Mouse (Mus musculus) regulatory T cell (primary cell): ENCODE data around the gene Anp32a.

Source experiments
- in situ Hi-C: fragments of 300-600 bp; cut with MboI, MseI; formaldehyde crosslinking; loops from one replicate; pipeline ENCODE4 v1.15.1; 2025; ENCODE audit warnings: high pct_unique_total_duplicates

Gene Anp32a

DNA sequence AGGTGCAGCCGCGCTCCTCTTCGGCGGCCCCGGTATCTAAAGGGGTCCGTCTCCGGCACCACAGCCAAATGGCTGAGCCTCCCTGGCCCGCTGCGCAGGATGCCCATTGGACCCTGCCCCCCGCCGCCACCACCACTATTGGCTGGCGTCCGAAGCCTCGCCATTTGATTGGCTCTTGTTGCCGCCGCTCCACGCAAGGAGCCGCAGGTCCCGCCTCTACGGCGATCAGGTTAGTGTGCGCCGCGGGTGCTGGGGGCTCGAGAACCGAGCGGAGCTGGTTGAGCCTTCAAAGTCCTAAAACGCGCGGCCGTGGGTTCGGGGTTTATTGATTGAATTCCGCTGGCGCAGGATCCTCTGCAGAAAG is at the start of gene Anp32a:
TSS of gene Anp32a (plus strand) at position 171 of the 364 bp plus-strand sequence.
- in situ Hi-C loops = loop anchor here (25.0 kb wide), 1 partner anchor 1329 kb away; no protein-coding TSS in a partner anchor

DNA sequence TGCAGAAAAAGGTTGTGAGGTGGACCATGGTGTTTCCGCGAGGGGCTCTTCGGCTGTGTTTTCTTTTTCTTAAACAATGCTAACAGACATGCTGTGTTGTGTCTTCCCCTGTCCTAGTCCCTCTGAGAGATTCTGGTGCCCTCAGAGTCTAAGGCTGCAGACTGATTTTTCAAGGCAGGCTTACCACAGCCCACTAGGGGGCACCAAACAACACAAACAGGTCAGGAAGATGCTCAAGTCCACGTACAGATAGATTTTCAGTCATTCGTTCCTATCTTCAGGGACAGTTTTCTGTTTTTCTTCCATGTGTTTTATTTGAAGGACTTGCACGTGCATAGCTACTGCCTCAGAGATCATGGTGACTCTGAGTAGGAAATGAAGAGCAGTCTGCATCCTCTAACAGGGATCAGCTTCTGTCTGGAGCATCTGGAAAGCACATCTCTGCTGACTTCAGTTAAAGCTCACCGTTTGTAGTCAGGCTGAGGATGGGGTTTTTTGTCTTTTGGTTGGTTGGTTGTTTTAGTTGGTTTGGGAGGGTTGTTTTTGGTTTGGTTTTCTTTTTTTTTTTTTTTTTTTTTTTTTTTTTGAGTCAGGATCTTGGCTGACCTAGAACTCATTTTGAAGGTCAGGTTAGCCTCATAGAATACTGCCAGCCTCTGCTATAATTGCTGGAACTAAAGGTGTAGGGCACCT is 45.9 kb upstream of the Anp32a start:
- in situ Hi-C loops = loop anchor here (5.0 kb wide), 3 partner anchors 37 to 257 kb away; no protein-coding TSS in a partner anchor

DNA sequence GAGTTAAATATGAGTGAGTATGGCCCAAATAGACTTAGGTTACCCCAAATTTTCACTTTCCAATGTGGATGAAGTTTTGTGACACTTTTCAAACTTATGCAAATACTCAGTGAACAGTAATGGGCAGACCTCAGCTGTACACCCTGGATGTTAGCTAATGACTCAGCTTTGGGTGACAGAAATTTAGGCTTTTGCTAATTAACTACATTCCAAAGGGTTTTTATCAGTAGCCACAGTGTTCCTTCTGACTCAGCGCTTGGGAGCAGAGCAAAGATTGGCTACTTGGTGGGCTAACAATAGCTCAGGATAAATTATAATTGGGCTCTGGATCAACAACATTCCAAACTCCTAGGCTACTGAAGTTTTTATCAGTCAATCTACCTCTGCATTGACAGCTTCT is 44.2 kb upstream of the Anp32a start:
- in situ Hi-C loops = loop anchor here (5.0 kb wide), 3 partner anchors 35 to 255 kb away; no protein-coding TSS in a partner anchor

DNA sequence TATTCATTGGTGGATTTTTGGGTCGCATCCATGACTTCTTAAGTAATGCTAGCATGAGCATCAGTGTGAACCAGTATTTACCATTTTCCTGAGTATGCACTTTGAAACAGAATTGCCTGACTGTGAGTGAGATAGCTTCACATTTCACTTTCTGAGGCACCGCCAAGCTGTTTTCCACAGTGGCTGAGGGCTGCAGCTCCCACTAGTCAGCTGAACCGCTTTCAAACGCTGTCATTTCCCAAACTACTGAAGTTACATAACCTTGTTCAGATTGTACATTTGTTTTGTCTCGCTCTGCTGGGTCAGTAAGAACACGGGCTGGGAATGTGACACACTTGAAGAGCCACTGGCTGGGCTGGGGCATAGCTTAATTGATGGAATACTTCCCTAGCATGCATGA is 25.5 kb upstream of the Anp32a start:
- in situ Hi-C loops = no loop called here

DNA sequence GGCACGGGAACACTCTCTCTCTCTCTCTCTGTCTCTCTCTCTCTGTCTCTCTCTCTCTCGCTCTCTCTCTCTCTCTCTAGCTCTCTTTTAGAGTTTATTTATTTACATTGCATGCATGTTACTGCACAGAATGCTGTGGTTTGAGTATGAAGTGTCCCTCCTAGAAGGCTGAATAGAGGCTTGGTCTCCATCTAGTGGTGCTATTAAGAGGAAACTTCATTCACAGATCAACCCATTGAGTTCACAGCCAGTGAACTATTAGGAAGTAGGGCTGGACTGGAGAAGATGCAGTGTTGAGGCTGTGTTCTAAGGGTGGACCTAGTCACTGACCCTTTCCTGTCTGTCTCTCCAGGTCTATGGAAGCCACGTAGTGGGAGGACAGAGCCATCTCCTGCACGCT is 22.4 kb upstream of the Anp32a start:
- in situ Hi-C loops = no loop called here

DNA sequence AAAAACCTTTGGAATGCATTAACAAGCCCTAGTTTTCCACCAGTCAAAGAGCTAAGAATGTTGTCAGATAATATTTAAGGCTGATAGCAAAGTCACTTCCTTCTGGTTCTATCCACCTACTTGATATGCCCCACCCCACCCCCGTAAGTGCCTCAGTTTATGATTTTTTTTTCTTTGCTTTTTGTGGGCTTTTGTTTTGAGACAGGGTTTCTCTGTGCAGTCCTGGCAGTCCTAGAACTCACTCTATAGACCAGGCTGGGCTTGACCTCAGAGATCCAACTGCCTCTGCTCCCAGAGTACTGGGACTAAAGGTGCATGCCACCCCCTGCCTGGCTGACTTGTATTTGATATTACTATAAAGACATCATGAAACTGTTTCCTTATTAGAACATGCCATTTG is 17.3 kb upstream of the Anp32a start:
- in situ Hi-C loops = no loop called here

DNA sequence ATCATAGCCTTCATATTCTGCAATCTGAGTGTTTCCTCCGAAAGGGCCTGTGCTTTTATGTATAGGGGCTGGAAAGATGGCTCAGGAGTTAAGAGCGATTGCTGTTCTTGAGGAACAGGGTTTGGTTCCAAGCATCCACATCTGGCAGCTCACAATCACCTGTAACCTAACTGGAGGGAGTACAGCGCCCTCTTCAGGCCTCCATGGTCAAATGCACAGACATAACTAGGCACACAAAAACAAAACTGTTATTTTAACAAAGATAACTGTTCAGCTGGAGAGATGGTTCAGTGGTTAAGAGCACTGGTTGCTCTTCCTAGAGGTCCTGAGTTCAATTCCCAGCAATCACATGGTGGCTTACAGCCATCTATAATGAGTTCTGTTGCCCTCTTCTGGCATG is 15.1 kb upstream of the Anp32a start:
- in situ Hi-C loops = loop anchor here (25.0 kb wide), 1 partner anchor 1314 kb away; no protein-coding TSS in a partner anchor

DNA sequence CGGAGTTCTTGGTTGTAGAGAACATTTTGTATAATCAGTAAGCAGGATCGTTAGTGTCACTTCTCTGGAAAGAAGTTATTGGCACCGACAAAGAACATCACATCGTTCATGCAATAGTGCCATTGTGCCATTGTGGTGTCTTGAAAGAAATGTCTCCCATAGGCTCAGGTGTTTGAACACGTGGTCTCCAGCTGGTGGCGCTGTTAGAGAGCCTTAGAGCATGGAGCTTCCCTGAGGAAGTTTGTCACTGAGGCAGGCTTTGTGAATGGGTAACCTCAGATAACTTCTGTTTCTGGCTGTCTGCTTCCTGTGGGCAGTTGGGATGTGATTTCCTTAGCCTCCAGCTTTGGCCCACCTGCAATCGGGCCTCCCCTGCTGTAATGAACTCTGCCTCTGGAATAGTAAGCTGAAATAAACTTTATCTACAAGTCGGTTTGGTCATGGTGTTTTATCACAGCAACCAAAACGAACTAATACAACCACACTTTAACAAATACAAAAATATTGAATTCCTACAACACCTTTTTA is 6.7 kb upstream of the Anp32a start:
- in situ Hi-C loops = loop anchor here (5.0 to 25.0 kb wide), 3 partner anchors 33 to 1322 kb away; no protein-coding TSS in a partner anchor

DNA sequence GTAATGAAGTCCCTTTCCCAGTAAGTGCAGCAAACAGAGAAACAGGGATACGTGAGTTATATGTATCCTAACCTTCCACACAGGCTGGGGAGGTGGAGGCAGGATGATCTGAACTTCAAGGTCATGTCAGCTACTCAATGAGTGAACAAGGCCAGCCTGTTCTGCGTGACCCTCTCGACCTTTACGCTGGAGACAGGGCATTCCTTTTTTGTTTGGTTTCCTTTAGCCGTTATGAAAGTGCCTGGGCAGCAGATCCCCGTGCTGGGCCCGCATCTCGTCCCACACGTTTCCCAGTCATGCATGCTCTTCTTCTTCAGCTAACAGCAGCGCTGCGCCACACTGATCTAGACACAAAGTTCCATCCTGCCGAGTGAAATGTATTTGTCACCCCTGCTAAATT is 5.7 kb upstream of the Anp32a start:
- in situ Hi-C loops = loop anchor here (25.0 kb wide), 1 partner anchor 1323 kb away; no protein-coding TSS in a partner anchor

DNA sequence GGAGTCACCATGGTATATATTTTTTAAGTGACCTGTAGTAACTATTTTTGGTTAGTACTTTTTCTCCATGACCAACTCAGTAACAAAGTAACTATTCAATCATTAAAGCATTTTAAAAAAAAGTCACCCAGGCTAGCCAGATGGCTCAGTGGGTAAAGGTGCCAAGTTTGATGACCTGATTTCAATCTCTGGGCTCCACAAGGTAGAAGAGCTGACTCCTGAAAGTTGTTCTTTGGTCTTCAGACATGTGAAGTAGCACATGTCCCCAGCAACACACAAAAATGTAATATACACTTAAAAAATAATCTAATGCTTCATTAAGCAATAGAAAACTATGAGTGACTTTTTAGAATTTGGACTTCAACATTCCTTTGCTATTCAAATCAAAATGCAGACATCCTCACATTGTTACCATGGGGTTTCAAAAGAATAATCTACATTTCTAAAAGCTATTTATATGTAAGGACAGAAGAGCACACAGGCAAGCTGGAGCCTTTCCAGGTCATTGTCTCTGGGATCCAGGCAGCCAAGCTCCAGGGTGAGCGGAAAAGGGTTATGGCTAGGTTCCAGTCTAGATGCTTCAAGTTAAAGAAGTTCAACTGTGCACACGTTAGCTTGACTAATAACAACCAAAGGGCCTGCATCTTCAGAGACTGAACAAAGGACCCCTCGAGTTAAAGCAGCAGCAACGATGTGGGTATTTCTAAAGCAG is 3.0 kb upstream of the Anp32a start:
- in situ Hi-C loops = loop anchor here (25.0 kb wide), 1 partner anchor 1326 kb away; no protein-coding TSS in a partner anchor

DNA sequence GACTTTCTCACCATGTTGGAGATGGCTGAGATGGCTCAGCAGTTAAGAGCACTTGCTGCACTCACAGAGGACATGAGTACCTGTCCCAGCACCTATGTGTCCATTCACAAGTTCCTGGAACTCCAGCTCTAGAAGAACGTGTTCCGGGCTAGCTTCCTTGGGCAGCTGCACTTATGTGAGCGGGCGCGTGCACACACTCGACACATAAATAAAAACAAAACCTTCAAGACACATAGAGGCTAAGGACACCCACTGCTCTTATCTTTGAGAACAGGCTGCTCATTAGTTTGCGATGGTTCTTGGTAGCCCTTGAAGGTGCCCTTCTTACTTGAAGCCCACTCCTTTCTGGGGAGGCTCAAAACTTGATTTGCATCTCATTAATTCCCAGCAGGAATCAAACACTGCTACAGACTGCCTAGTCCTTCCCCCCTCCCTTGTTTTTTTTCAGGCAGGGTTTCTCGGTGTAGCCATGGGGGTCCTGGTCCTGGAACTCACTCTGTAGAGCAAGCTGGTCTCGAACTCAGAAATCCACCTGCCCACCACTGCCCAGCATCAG is 2.4 kb upstream of the Anp32a start:
- in situ Hi-C loops = loop anchor here (25.0 kb wide), 1 partner anchor 1326 kb away; no protein-coding TSS in a partner anchor

DNA sequence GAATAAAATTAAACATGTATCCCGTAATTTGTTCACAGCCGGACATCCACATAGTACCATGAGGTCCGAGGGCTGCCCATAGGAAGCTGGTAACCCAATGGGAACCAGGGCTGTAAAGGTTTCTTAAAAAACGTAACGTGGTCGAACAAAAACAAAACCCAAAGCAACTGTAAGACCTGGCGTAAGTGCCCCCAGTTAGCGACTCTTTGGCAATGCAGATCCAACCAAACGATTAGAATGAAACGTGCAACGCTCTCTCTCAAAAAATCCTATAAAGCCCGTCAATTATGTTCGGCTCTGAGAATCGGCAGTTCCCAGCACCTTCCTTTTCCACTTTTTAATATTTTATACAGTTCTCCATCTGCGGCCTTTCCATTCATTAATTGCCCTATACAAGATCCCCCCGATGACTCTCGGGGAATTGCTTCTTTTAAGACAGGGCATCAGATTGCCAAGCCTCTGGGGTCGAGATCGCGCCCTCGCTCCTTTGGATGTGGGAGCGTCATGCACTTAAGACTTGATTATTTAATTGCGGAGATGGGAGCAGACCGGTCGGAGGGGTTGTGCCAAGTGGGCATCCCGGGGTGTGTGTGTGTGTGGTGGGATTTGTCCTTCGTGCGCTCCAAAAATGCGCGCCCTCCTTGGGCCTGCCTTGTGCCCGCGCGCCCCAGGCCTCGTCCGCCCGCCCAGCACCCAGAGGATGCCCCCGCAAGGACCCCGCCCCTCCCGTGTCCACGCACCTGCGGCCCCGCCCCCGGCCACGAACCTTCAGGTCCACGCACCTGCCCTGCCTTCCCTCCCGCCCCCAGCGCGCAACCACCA is 581 bp upstream of the Anp32a start:
- in situ Hi-C loops = loop anchor here (25.0 kb wide), 1 partner anchor 1328 kb away; no protein-coding TSS in a partner anchor

DNA sequence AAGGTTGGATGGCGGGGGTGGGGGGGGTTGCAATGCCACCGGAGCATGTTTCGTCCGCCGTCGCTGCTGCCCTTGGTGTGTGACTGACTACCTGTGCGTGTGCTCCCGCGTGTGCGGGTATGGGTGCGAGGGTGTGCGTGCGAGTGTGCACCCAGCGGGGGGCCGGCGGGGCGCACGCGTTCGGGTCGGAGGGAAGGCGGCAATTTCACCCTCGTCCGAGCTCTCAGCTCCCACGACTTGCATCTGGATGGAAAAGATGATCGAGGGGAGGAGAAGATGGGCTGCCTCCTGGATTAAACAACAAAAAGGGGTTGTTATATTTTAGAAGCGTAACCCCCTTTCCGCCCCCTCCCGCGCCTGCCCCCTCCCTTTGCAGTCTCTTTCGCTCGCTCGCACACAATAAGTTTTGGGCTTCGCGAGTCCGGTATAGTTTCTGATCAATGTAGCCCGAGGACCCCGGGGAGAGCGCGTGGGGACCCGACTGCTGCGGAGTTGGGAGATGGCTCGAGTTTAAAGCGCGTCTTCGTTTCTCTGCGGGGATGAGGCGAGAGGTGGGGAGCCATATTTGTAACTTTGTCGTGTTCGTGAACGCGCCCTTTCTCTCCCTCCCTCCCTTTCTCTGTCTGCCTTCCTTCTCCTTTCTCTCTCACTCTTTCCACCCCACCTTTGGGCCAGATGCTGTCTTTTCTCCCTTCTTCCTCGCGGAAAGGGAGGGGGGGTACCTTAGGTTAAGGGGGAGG is 778 bp downstream of the Anp32a start:
- in situ Hi-C loops = loop anchor here (25.0 kb wide), 1 partner anchor 1330 kb away; no protein-coding TSS in a partner anchor

DNA sequence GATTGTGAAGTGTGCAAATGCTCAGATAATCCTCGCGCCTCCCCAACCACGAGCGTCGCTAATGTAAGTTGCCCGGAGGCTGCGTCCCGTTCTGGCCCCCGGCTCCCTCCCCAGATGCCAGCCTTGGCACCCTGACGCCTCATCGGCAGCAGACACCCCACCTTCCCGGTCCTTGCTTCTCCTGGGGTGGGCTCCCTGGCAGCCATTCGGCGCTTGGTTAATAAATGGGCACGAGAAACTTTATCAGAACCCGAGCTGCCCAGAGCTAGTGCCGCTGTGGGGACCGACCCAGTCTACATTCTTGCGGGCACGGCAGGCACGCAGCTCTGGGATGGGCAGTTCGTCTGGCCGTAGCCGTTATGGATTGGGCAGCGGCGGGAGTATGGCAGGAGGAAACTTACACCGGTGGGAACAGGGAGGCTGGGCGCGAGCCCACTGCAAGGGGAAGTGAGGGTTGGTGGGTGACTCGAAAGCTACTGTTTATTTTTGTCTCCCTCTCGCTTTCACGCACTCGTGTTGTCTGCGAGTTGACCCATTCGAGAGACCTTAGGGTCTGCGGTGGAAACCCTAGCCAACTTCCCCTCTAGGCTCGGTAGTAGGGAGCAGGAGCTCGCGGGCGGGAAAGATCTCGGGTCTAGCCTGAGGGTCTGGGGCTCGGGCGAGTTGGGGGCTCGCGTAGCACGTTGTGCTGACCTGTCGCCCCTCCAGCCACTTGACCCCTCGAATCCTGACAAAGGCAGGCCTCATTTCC is 1.5 kb downstream of the Anp32a start:
- in situ Hi-C loops = loop anchor here (25.0 kb wide), 1 partner anchor 1330 kb away; no protein-coding TSS in a partner anchor

DNA sequence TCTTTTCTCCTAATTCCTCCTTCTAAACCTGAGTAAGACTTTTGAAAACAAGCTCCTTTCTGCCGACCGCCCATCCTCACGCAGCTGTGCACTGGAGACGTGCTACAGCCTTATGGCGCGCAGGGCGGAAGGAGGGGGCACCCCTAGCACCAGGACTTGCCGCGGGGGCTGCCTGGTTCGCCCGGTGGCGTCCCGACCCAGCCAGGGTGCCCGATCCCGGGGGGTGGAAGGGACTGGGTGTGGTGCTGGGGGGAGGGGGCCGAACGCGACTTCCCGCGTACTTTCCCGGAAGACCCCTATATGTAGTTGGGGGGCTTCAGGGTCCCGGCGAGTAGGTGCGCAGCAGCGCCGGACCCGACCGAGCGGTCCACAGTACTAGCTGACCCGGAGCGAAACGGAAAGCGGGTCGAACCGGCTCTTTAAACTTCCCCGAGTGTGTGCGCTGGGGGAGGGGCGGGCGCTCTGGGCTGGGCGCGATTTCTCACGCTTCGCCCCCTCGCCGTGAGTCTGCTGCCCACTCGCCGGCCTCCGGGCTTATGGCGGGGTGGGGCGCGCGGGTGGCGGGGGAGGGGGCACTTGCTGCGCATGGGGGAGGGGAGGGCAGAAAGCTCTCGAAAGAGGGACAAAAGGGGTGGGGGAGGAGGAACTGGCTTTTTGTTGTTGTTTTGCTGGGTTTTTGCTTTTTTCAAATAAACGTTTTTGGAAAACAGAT is 2.3 kb downstream of the Anp32a start:
- in situ Hi-C loops = loop anchor here (25.0 kb wide), 1 partner anchor 1331 kb away; no protein-coding TSS in a partner anchor

DNA sequence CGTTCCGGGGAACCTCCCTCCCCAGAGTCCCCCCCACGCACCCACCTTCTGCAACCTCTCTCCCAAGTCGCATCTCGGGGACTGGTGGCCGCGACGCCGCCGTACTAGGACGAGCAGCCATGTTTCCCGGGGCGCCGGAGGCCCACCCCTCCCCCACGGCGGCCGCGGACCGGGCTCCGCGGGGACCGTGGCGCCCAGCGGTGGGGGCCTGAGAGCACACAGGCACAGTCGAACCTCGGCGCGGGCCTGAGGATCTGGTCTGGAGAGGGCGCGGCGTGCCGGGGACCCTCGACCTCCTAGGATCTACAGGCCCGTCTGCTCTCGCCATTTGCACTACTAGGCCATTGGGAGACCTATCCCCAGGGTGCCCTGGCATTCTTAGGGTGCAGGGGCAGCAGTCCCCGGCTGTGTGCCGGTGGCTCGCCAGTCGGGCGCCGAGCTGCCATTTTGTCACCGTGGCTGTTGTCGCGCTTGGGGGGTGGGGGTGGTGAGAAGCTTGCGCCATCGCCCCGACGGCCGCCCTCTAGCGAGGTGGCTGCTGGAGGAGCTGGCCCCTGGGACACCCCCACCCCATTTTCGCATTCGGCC is 2.9 kb downstream of the Anp32a start:
- in situ Hi-C loops = loop anchor here (25.0 kb wide), 1 partner anchor 1332 kb away; no protein-coding TSS in a partner anchor

DNA sequence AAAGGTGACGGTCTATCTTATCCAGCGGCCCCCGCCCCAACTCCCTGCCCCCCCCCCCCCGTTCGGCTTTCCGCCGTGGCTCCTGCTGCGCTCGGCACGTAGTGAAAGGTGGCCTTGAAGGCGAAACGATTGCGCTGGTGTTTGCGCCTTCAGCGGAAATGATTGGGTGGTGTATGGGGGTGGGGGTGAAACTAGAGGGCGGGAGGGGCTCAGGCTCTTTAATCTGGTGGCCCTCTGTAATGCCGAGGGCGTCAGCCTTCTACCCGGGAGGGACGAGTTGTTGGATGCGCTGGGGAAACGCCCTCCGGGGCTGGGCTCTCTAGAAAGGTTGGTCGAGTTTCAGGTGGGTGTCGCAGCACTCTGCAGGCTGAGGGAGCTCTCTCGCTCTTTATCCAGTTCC is 3.5 kb downstream of the Anp32a start:
- in situ Hi-C loops = loop anchor here (25.0 kb wide), 1 partner anchor 1332 kb away; no protein-coding TSS in a partner anchor

DNA sequence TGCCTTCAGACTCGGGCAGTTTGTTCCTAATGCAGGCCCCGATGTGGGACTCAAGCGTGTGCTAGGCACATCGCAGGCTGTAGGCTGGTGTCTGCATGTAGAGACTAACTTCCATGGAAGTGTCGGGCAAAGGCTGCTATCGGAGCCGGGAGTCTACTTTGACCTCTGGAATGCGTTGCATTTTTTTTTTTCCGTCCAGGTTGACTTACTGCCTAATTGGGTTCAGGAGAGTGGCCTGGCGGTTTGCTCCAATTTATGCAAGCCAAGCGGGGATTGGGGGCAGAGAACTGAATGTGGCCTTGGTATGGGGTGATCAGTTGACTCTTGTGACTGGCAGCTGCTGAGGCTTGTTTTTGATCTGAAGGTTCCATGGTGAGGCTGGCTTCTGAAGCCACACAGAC is 4.0 kb downstream of the Anp32a start:
- in situ Hi-C loops = loop anchor here (25.0 kb wide), 1 partner anchor 1333 kb away; no protein-coding TSS in a partner anchor
